Mouse (Mus musculus) T-cell, adult 2 months (primary cell): ENCODE results near the gene Nckipsd.
A peak's percentile ranks its signal among the peaks of the same experiment; 100 is the strongest.

Experiments used
- DNase-seq: peaks from one replicate; pipeline ENCODE4 v3.0.0; 2022; ENCODE audit warnings: low spot score

Nckipsd gene

GRCm38 (mm10) chr9:108848419-108848818, 40.3 kb downstream of the Nckipsd start:
- no peak for DNase-seq

- DNase-seq, result no peak
These were observed 44.8 kb downstream of the Nckipsd start, which contains the start of gene Slc26a6 for GRCm38 (mm10) chr9:108852976-108853375. Slc26a6 (plus strand) TSS chr9:108853283.

GRCm38 (mm10) chr9:108853635-108854240, 45.6 kb downstream of the Nckipsd start:
- DNase-seq, result peak; percentile 89

- DNase-seq, result peak; percentile 85
These were observed 46.1 kb downstream of the Nckipsd start for GRCm38 (mm10) chr9:108854241-108854696.

- DNase-seq, result no peak
These were observed 47.2 kb downstream of the Nckipsd start for GRCm38 (mm10) chr9:108855335-108855734.

- no peak for DNase-seq
These were observed 50.8 kb downstream of the Nckipsd start for GRCm38 (mm10) chr9:108858792-108859527.
